Mouse (Mus musculus) embryonic facial prominence, embryonic 15.5 days (tissue): ENCODE measurements at regions not wholly inside any gene's neighbourhood (a gene's known extent, or its start where the extent isn't known, plus 50 kb on each side); places are given as distances from the start of the nearest gene placed in this dataset.

Experiments used
- ATAC-seq: fragments of 200-750 bp; cut with Nextera tagmentation; 2 replicates; pipeline ENCODE4 v1.8.0; 2017; ENCODE audit warnings: low read depth, moderate TSS enrichment; ENCODE audit not compliant: insufficient number of reproducible peaks, low FRiP score, low TSS enrichment
- H3K27ac ChIP-seq: fragments of 300-500 bp; sonication (generic); replicated peaks from 2 replicates; pipeline ENCODE4 v1.5.1; 2015; ENCODE audit warnings: mild to moderate bottlenecking, inconsistent platforms
- H3K27me3 ChIP-seq: fragments of 300-500 bp; sonication (generic); 2 replicates; pipeline ENCODE4 v1.6.1; 2015; ENCODE audit warnings: inconsistent platforms
- H3K36me3 ChIP-seq: fragments of 300-500 bp; sonication (generic); 2 replicates; pipeline ENCODE4 v1.6.1; 2015; ENCODE audit warnings: mild to moderate bottlenecking, inconsistent platforms
- H3K4me1 ChIP-seq: fragments of 300-500 bp; sonication (generic); 2 replicates; pipeline ENCODE4 v1.6.1; 2015; ENCODE audit warnings: inconsistent platforms
- H3K4me2 ChIP-seq: fragments of 300-500 bp; sonication (generic); replicated peaks from 2 replicates; pipeline ENCODE4 v1.6.1; 2015; ENCODE audit warnings: mild to moderate bottlenecking, inconsistent platforms
- H3K4me3 ChIP-seq: fragments of 300-500 bp; sonication (generic); replicated peaks from 2 replicates; pipeline ENCODE4 v1.5.1; 2015; ENCODE audit warnings: mild to moderate bottlenecking, inconsistent platforms
- H3K9ac ChIP-seq: fragments of 300-500 bp; sonication (generic); 2 replicates; pipeline ENCODE4 v1.6.1; 2015; ENCODE audit warnings: inconsistent platforms
- H3K9me3 ChIP-seq: fragments of 300-500 bp; sonication (generic); replicated peaks from 2 replicates; pipeline ENCODE4 v1.6.1; 2016; ENCODE audit warnings: inconsistent platforms
- WGBS: fragments of 180-500 bp; shearing (Covaris S2); methylation state at CpG from one replicate; pipeline ENCODE4 v1.1.7; 2015; 5-methylcytosine and 5-hydroxymethylcytosine counted together

GRCm38 (mm10) chr7:117875241-117875640 lies 240.7 kb downstream of the Rps15a start:
- no peak overlapping the region for H3K9ac ChIP-seq
- no peaks in the 10 kb centered on the region for H3K36me3 ChIP-seq
- H3K27ac ChIP-seq, result no peak overlapping the region
- no peaks in the 10 kb centered on the region for H3K9me3 ChIP-seq
- H3K4me1 ChIP-seq, result no peaks in the 10 kb centered on the region
- WGBS, result 82% methylated on average over 2 of the region's 2 CpGs
- ATAC-seq, result no peak
- no peak overlapping the region for H3K4me3 ChIP-seq
- no peak overlapping the region for H3K4me2 ChIP-seq
- H3K27me3 ChIP-seq, result no peaks in the 10 kb centered on the region; the same call in 1 of the 2 replicates

DNA sequence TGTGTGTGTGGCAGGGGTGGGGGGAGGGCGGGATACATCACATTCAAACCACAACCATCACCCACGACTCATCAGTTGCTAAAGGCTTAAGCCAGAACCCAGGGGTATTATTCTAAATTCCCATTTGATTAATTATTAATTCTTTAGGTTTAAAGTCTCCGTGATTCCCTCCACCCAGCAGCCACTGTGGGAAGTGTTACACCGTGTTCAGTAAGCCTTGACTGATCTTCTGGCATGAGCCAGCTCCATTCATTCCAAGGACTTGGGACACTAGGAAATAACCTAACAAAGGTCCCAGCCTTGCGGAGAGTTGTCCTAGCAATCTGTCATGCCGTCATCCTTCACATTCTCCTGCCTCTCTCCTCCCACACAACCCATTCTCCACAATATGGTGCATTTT lies 256.6 kb downstream of the Rps15a start:
- no peak overlapping the region for H3K9ac ChIP-seq
- no peak overlapping the region for H3K4me2 ChIP-seq
- H3K36me3 ChIP-seq, result no peaks in the 10 kb centered on the region
- H3K4me1 ChIP-seq, result no peaks in the 10 kb centered on the region
- WGBS, result 70% methylated on average over 6 of the region's 6 CpGs
- H3K4me3 ChIP-seq, result no peak overlapping the region
- ATAC-seq, result no peak
- no peak overlapping the region for H3K27ac ChIP-seq
- H3K9me3 ChIP-seq, result no peaks in the 10 kb centered on the region
- H3K27me3 ChIP-seq, result no peaks in the 10 kb centered on the region

DNA sequence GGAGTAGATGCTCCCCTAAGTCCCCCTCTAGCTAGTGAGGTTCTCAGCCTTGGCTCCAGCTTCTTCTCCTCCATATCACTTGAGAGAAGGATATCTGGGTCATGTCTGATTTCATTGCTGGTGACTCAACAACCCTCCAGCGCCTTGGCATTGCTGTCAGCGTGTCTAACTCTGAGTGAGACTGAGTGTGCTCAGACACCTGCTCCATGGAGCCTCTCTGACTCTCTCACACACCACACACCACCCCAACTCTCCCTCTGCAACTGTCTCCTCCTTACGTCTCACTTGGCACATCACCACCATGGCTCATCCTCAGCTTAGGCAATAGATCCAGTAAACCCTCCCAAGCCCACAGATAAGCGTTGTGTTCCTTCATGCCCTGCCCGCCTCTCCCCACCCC lies 260.0 kb downstream of the Rps15a start:
- no peak overlapping the region for H3K9ac ChIP-seq
- no peak overlapping the region for H3K4me3 ChIP-seq
- H3K4me2 ChIP-seq, result no peak overlapping the region
- no peak for ATAC-seq
- H3K27ac ChIP-seq, result no peak overlapping the region
- no peaks in the 10 kb centered on the region for H3K36me3 ChIP-seq
- H3K4me1 ChIP-seq, result no peaks in the 10 kb centered on the region
- H3K27me3 ChIP-seq, result no peaks in the 10 kb centered on the region
- no peaks in the 10 kb centered on the region for H3K9me3 ChIP-seq
- WGBS, result 83% methylated on average over 5 of the region's 5 CpGs

- H3K27me3 ChIP-seq, result no peaks in the 10 kb centered on the region
- H3K4me2 ChIP-seq, result no peak overlapping the region
- ATAC-seq, result no peak
- H3K36me3 ChIP-seq, result no peaks in the 10 kb centered on the region
- no peaks in the 10 kb centered on the region for H3K4me1 ChIP-seq
- H3K9ac ChIP-seq, result no peak overlapping the region
- H3K9me3 ChIP-seq, result no peaks in the 10 kb centered on the region
- H3K4me3 ChIP-seq, result no peak overlapping the region
- no peak overlapping the region for H3K27ac ChIP-seq
- WGBS, result 83% methylated on average over 4 of the region's 4 CpGs
Measured at GRCm38 (mm10) chr7:117853716-117854115, 262.3 kb downstream of the Rps15a start.

- Histone ChIP-seq H3K36me3 (no peaks in the 10 kb centered on the region), H3K9ac (no peak overlapping the region), H3K27ac (no peak overlapping the region), H3K9me3 (no peaks in the 10 kb centered on the region), H3K4me2 (no peak overlapping the region), H3K4me3 (no peak overlapping the region), H3K4me1 (no peaks in the 10 kb centered on the region), H3K27me3 (no peaks in the 10 kb centered on the region)
- ATAC-seq, result no peak
- 75% methylated on average over 2 of the region's 2 CpGs for WGBS
Measured at GRCm38 (mm10) chr7:117852866-117853265, 263.1 kb downstream of the Rps15a start.

DNA sequence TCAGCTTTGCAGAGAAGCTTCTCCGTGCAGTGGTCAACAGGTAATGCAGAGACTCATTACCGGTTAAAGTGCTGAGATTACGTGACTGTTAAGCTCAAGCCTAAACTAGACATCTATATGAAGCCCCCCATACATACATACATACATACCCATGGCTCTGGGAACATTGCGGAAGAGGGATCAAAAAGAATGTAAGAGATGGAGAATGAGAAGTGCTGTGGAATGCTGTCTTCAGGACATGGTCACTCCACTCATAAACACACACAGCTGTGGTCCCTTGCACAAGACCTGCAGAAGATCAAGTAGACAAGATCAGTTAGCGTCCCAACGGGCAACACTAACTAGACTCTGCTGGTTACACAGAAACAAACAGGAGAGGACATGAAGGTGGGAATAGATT lies 265.2 kb downstream of the Rps15a start:
- WGBS, result 86% methylated on average over 6 of the region's 6 CpGs
- Histone ChIP-seq H3K9me3 (no peaks in the 10 kb centered on the region), H3K4me2 (no peak overlapping the region), H3K27ac (no peak overlapping the region), H3K36me3 (no peaks in the 10 kb centered on the region), H3K4me1 (no peaks in the 10 kb centered on the region), H3K27me3 (no peaks in the 10 kb centered on the region), H3K4me3 (no peak overlapping the region), H3K9ac (no peak overlapping the region)
- ATAC-seq, result no peak

- Histone ChIP-seq H3K27me3 (no peaks in the 10 kb centered on the region), H3K36me3 (no peaks in the 10 kb centered on the region), H3K4me2 (no peak overlapping the region), H3K27ac (no peak overlapping the region), H3K9ac (no peak overlapping the region), H3K9me3 (no peaks in the 10 kb centered on the region), H3K4me3 (no peak overlapping the region), H3K4me1 (no peaks in the 10 kb centered on the region)
- ATAC-seq, result no peak
- 86% methylated on average over 5 of the region's 5 CpGs for WGBS
Measured at GRCm38 (mm10) chr7:117846041-117846440, 269.9 kb downstream of the Rps15a start.

- WGBS, result 66% methylated on average over 5 of the region's 5 CpGs
- Histone ChIP-seq H3K4me2 (no peak overlapping the region), H3K27me3 (no peaks in the 10 kb centered on the region), H3K4me1 (no peaks in the 10 kb centered on the region), H3K9ac (no peak overlapping the region), H3K36me3 (no peaks in the 10 kb centered on the region), H3K9me3 (no peaks in the 10 kb centered on the region), H3K27ac (no peak overlapping the region), H3K4me3 (no peak overlapping the region)
- ATAC-seq, result no peak
Measured at GRCm38 (mm10) chr7:117842780-117843179, 273.2 kb downstream of the Rps15a start.

DNA sequence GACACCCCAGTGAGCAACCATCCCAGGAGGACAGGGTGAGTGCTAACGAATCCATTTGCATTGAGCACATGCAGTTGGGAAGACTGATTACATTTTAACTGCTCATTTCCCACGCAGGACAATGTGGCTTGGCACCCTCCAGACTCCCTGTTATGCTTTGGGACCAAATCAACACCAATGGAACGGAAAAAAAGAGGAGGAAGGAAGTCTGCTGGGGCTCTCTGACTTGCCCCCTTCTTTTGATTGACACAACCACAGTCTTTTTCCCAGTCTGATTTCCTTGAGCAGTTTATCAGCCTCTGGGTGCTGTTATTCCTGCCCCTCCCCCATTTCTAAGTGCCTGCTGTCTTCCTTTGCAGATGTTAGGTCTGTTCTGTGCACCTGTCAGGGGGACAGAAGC lies 321.0 kb downstream of the Rps15a start:
- ATAC-seq, result no peak
- Histone ChIP-seq H3K4me1 (no peaks in the 10 kb centered on the region), H3K4me3 (no peak overlapping the region), H3K4me2 (no peak overlapping the region), H3K36me3 (no peaks in the 10 kb centered on the region), H3K9ac (no peak overlapping the region), H3K27me3 (no peaks in the 10 kb centered on the region), H3K27ac (no peak overlapping the region), H3K9me3 (no peaks in the 10 kb centered on the region)
- 33% methylated on average over 3 of the region's 3 CpGs for WGBS

DNA sequence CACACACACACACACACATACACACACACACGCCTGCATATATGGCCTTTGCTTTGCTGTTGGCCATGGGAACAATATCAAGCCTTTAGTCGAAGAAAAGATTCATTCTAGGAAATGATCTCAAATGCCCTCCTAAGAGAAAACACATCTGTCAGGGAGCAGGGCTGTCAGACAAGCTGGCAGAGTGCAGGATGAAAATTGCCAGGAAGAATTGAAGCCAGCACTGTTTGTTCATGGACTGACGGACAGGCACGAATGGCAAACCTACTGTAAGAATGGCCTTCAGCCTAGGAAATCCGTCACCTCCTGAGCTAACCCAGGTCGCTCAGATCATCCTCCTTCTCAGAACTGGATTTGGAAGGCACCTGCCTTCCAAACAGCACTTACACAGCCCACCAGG lies 322.0 kb downstream of the Rps15a start:
- Histone ChIP-seq H3K4me1 (no peaks in the 10 kb centered on the region), H3K4me2 (no peak overlapping the region), H3K9ac (no peak overlapping the region), H3K4me3 (no peak overlapping the region), H3K27ac (no peak overlapping the region), H3K27me3 (no peaks in the 10 kb centered on the region), H3K9me3 (no peaks in the 10 kb centered on the region), H3K36me3 (no peaks in the 10 kb centered on the region)
- 78% methylated on average over 6 of the region's 6 CpGs for WGBS
- no peak for ATAC-seq

DNA sequence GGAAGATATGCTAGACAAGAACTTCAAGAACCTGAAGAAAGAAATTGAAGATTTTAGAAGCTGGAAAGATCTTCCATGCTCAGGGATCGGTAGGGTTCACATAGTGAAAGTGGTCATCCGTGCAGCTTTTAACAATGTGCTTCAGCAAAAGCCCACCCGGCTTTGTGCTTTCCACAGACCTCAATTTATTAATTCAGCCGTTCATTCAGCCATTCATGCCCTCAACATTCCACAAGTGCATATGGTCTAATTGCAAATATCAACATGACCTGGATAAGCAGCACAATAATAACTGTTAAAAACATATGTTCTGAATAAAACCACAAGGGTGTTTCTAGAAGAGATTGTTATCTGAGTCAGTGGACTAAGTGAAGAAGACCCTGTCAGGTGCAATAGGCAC lies 323.5 kb downstream of the Rps15a start:
- H3K9me3 ChIP-seq, result no peaks in the 10 kb centered on the region
- H3K9ac ChIP-seq, result no peak overlapping the region
- no peaks in the 10 kb centered on the region for H3K4me1 ChIP-seq
- no peaks in the 10 kb centered on the region for H3K27me3 ChIP-seq
- H3K4me2 ChIP-seq, result no peak overlapping the region
- H3K4me3 ChIP-seq, result no peak overlapping the region
- WGBS, result 83% methylated on average over 4 of the region's 4 CpGs
- no peak for ATAC-seq
- no peaks in the 10 kb centered on the region for H3K36me3 ChIP-seq
- no peak overlapping the region for H3K27ac ChIP-seq

DNA sequence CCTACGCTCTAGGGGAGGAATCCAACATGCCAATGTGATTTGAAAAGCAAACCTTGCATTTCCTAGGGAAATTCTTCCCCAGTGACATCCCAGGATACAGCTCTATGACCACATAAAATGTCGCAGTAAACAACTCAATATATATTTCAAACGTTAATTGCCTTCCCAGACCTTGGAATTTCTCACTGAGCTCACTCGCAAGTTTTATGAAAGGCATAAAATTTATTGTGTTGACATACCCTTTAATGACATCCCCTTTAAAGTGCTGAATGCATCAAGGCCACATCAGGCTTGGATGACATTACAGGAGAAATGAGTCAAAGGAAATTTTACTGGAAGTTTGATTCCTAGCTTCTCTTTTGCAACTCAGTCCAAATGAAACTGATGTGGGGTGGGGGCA lies 337.0 kb downstream of the Rps15a start:
- H3K9me3 ChIP-seq, result no peaks in the 10 kb centered on the region
- WGBS, result 73% methylated on average over 4 of the region's 4 CpGs
- H3K4me1 ChIP-seq, result no peaks in the 10 kb centered on the region
- H3K27me3 ChIP-seq, result no peaks in the 10 kb centered on the region
- no peak overlapping the region for H3K4me3 ChIP-seq
- no peaks in the 10 kb centered on the region for H3K36me3 ChIP-seq
- H3K27ac ChIP-seq, result no peak overlapping the region
- no peak overlapping the region for H3K9ac ChIP-seq
- H3K4me2 ChIP-seq, result no peak overlapping the region
- no peak for ATAC-seq
